Mouse (Mus musculus): ENCODE results near the gene Tmem206. TPM values are rescaled to one million over a fixed set of nuclear protein-coding genes. Genes with fewer than 3 reads are reported as not detected.

The Tmem206 gene
- polyA plus RNA-seq, 2 experiments, result 4.1 to 6.3 TPM

GRCm38 (mm10) chr1:191348996-191349395, 23.3 kb downstream of the Tmem206 start:
- H3K9me3 ChIP-seq (ENCODE audit: control insufficient read depth, low read length), result no peaks in the 10 kb centered on the region

GRCm38 (mm10) chr1:191349486-191350037, 23.9 kb downstream of the Tmem206 start:
- 84% methylated on average over 23 of the region's 23 CpGs for WGBS (ENCODE audit: insufficient replicate concordance)
- no peak for TF ChIP-seq EP300 (IDR thresholded peaks at IDR 0.05; ENCODE audit: low read depth)
- TF ChIP-seq CTCF (IDR thresholded peaks at IDR 0.05; ENCODE audit: low read depth), result no peak
- Histone ChIP-seq H3K27me3 (ENCODE audit: control insufficient read depth, insufficient read depth, low read length) (no peaks in the 10 kb centered on the region), H3K9me3 (ENCODE audit: control insufficient read depth, low read length) (no peaks in the 10 kb centered on the region), H3K9ac (replicated peaks) (no peak overlapping the region; the same call in 1 of the 2 replicates), H3K4me2 (ENCODE audit: low read depth) (no peak overlapping the region), H3K36me3 (replicated peaks; ENCODE audit: control insufficient read depth, insufficient read depth, low read depth) (peaks cover 32% of the 10 kb centered on the region), H3K4me3 (ENCODE audit: insufficient read depth in 1 of 2, low read depth in 2 of 2, low read length in 2 of 2) (no peak overlapping the region), H3K4me1 (replicated peaks; ENCODE audit: control insufficient read depth in 2 of 2, insufficient read depth in 2 of 2, low read length in 1 of 2) (peaks cover 0 to 5% of the 10 kb centered on the region in 2 experiments; a peak in 2 of 4 replicates), H3K27ac (no peak overlapping the region)
- DNase-seq (ENCODE audit: low read depth in 3 of 3, low spot score in 3 of 3) (no peak), ATAC-seq (ENCODE audit: insufficient read depth) (no peak)

More at GRCm38 (mm10) chr1:191348996-191349395, 23.3 kb downstream of the Tmem206 start:
- H3K4me2 ChIP-seq (ENCODE audit: low read depth), result no peak overlapping the region
- TF ChIP-seq CTCF (IDR thresholded peaks at IDR 0.05; ENCODE audit: low read depth) (no peak), EP300 (IDR thresholded peaks at IDR 0.05; ENCODE audit: low read depth) (no peak)
- ATAC-seq (ENCODE audit: insufficient read depth), result peak; percentile 42
- H3K27ac ChIP-seq, result no peak overlapping the region
- DNase-seq (ENCODE audit: low read depth in 3 of 3, low spot score in 3 of 3), result no peak
- no peak overlapping the region; the same call in 1 of the 2 replicates for H3K9ac ChIP-seq (replicated peaks)
- no peak overlapping the region for H3K4me3 ChIP-seq (ENCODE audit: insufficient read depth in 1 of 2, low read depth in 2 of 2, low read length in 2 of 2)
- WGBS (ENCODE audit: insufficient replicate concordance), result 54% methylated on average over 5 of the region's 5 CpGs
- H3K27me3 ChIP-seq (ENCODE audit: control insufficient read depth, insufficient read depth, low read length), result no peaks in the 10 kb centered on the region
- H3K36me3 ChIP-seq (replicated peaks; ENCODE audit: control insufficient read depth, insufficient read depth, low read depth), result peaks cover 29% of the 10 kb centered on the region
- peaks cover 0 to 5% of the 10 kb centered on the region in 2 experiments; a peak in 2 of 4 replicates for H3K4me1 ChIP-seq (replicated peaks; ENCODE audit: control insufficient read depth in 2 of 2, insufficient read depth in 2 of 2, low read length in 1 of 2)

GRCm38 (mm10) chr1:191350355-191350754, 24.6 kb downstream of the Tmem206 start:
- Histone ChIP-seq H3K4me2 (ENCODE audit: low read depth) (no peak overlapping the region), H3K4me1 (replicated peaks; ENCODE audit: control insufficient read depth in 2 of 2, insufficient read depth in 2 of 2, low read length in 1 of 2) (peaks cover 0 to 5% of the 10 kb centered on the region in 2 experiments; a peak in 2 of 4 replicates), H3K27me3 (ENCODE audit: control insufficient read depth, insufficient read depth, low read length) (no peaks in the 10 kb centered on the region), H3K4me3 (ENCODE audit: insufficient read depth in 1 of 2, low read depth in 2 of 2, low read length in 2 of 2) (no peak overlapping the region), H3K9ac (replicated peaks) (no peak overlapping the region), H3K27ac (no peak overlapping the region), H3K9me3 (ENCODE audit: control insufficient read depth, low read length) (no peaks in the 10 kb centered on the region), H3K36me3 (replicated peaks; ENCODE audit: control insufficient read depth, insufficient read depth, low read depth) (peaks cover 38% of the 10 kb centered on the region)
- DNase-seq (ENCODE audit: low read depth in 3 of 3, low spot score in 3 of 3) (no peak), ATAC-seq (ENCODE audit: insufficient read depth) (no peak)
- TF ChIP-seq CTCF (IDR thresholded peaks at IDR 0.05; ENCODE audit: low read depth) (no peak), EP300 (IDR thresholded peaks at IDR 0.05; ENCODE audit: low read depth) (no peak)
- 88% methylated on average over 5 of the region's 5 CpGs for WGBS (ENCODE audit: insufficient replicate concordance)

- WGBS (ENCODE audit: insufficient replicate concordance), result 62% methylated on average over 14 of the region's 14 CpGs
- H3K27ac ChIP-seq, result no peak overlapping the region
- DNase-seq (ENCODE audit: low read depth in 3 of 3, low spot score in 3 of 3) (no peak), ATAC-seq (ENCODE audit: insufficient read depth) (no peak)
- peaks cover 47% of the 10 kb centered on the region for H3K36me3 ChIP-seq (replicated peaks; ENCODE audit: control insufficient read depth, insufficient read depth, low read depth)
- H3K4me1 ChIP-seq (replicated peaks; ENCODE audit: control insufficient read depth in 2 of 2, insufficient read depth in 2 of 2, low read length in 1 of 2), result peaks cover 0 to 5% of the 10 kb centered on the region in 2 experiments; a peak in 2 of 4 replicates
- H3K9me3 ChIP-seq (ENCODE audit: control insufficient read depth, low read length), result no peaks in the 10 kb centered on the region
- H3K4me3 ChIP-seq (ENCODE audit: insufficient read depth in 1 of 2, low read depth in 2 of 2, low read length in 2 of 2), result no peak overlapping the region
- no peak overlapping the region for H3K4me2 ChIP-seq (ENCODE audit: low read depth)
- TF ChIP-seq CTCF (IDR thresholded peaks at IDR 0.05; ENCODE audit: low read depth), result peak; percentile 48
- no peak for TF ChIP-seq EP300 (IDR thresholded peaks at IDR 0.05; ENCODE audit: low read depth)
- H3K27me3 ChIP-seq (ENCODE audit: control insufficient read depth, insufficient read depth, low read length), result no peaks in the 10 kb centered on the region
- no peak overlapping the region for H3K9ac ChIP-seq (replicated peaks)
Measured at GRCm38 (mm10) chr1:191352786-191353488, 27.2 kb downstream of the Tmem206 start.

GRCm38 (mm10) chr1:191353836-191354235, 28.1 kb downstream of the Tmem206 start:
- Histone ChIP-seq H3K4me2 (ENCODE audit: low read depth) (no peak overlapping the region), H3K27me3 (ENCODE audit: control insufficient read depth, insufficient read depth, low read length) (no peaks in the 10 kb centered on the region), H3K9me3 (ENCODE audit: control insufficient read depth, low read length) (no peaks in the 10 kb centered on the region), H3K27ac (no peak overlapping the region), H3K36me3 (replicated peaks; ENCODE audit: control insufficient read depth, insufficient read depth, low read depth) (peaks cover 56% of the 10 kb centered on the region), H3K4me3 (ENCODE audit: insufficient read depth in 1 of 2, low read depth in 2 of 2, low read length in 2 of 2) (no peak overlapping the region), H3K4me1 (replicated peaks; ENCODE audit: control insufficient read depth in 2 of 2, insufficient read depth in 2 of 2, low read length in 1 of 2) (peaks cover 0 to 5% of the 10 kb centered on the region in 2 experiments; a peak in 2 of 4 replicates), H3K9ac (replicated peaks) (no peak overlapping the region)
- TF ChIP-seq EP300 (IDR thresholded peaks at IDR 0.05; ENCODE audit: low read depth), result no peak
- no peak for TF ChIP-seq CTCF (IDR thresholded peaks at IDR 0.05; ENCODE audit: low read depth)
- ATAC-seq (ENCODE audit: insufficient read depth), result no peak
- 85% methylated on average over 4 of the region's 4 CpGs for WGBS (ENCODE audit: insufficient replicate concordance)
- no peak for DNase-seq (ENCODE audit: low read depth in 3 of 3, low spot score in 3 of 3)

Data from liver, embryonic 14.5 days (tissue).